Mouse (Mus musculus) naive thymus-derived CD4-positive, alpha-beta T cell, adult 2 months (primary cell): ENCODE data around the gene Gm17324.
"Not testable (repeated sequence)": the region's sequence is repeated elsewhere in the genome, so short reads cannot be mapped to it uniquely, and the experiment has no call there.

Experiments used
- DNase-seq: peaks from one replicate; pipeline ENCODE4 v3.0.0-alpha.2; 2011; ENCODE audit warnings: low read depth

Gm17324 gene

GRCm38 (mm10) chr9:78447973-78448873 is at the start of gene Gm17324, which contains the start of gene Mto1:
Gm17324 (minus strand) TSS chr9:78448786.
Mto1 (plus strand) TSS chr9:78448208.
- peak; percentile 98 for DNase-seq

DNA sequence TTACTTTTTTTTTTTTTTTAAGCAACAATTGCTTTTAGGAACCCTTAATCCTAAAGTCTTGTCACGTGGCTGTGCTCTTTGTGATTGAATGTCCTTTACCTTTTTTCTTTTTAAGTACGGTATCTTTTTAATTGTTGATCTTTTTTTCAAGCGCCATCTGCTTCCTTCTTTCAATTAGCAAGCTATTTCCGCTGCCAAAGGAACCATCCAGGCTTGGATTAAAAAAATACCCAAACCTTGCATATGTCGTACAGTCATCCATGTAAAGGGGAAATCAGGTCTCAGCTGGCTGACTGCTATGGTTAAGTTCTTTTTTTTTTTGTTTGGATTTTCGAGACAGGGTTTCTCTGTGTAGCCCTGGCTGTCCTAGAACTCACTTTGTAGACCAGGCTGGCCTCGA is 44.6 kb upstream of the Gm17324 start:
- DNase-seq = no peak

GRCm38 (mm10) chr9:78492254-78492653 is 43.7 kb upstream of the Gm17324 start:
- no peak for DNase-seq

DNA sequence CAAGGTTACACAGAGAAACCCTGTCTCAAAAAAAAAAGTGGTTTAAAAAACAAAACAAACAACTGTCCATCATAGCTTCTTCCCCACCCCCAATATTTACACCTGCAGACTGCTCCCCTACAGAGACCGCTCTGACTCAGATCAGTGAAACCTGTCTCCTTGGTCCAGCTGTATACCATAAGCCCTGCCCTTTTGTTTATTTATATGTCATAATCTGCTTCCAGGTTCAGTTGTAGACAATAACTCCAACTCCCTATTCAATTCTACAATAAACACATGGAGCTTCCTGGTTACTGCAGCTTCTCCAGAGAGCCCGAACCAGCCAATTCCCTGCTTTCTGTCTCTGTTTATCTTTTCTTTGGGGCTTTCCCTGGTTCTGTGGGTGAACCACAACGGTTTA is 42.6 kb upstream of the Gm17324 start:
- DNase-seq = no peak

- DNase-seq = peak; percentile 76
These were observed 40.4 kb upstream of the Gm17324 start, which contains the start of gene Eef1a1 for GRCm38 (mm10) chr9:78488890-78489420. Eef1a1 (minus strand) TSS chr9:78489151.

GRCm38 (mm10) chr9:78488021-78488420 is 39.4 kb upstream of the Gm17324 start:
- DNase-seq = not testable (repeated sequence)

DNA sequence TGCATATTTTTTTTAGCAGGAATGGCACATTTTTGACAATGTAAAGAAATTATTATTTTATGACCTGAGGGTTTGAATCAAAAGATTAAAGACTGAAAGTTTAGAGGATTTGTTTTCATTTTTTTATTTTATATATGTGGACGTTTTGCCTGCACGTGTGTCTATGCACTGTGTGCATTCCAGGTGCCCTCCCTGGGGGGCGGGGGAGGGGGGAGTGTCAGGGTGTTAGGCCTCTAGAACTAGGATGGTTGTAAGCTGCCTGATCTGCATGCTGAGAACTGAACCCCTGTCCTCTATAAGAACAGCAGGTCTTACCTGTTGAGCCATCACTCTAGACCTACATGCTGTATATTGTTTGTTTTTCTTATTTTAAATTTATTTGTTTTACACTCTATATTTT is 36.1 kb upstream of the Gm17324 start:
- DNase-seq = no peak

DNA sequence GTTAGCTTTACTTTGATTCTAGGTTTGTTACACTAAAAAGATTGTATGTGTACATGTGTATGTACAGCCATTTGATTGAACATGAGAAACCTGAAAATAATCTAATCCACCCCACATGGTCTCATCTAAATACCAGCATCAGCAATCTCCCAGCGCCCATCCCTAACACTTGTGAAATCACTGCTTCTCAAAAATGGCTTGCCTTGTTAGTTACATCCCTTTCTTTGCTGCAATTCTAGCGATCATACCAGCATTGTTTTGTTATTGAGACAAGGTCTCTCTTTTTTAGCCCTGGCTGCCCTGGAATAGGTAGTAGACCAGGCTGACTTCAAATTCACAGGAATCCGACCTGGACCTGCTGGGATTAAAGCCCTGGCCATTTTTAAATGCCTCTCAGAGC is 33.8 kb upstream of the Gm17324 start:
- no peak for DNase-seq

DNA sequence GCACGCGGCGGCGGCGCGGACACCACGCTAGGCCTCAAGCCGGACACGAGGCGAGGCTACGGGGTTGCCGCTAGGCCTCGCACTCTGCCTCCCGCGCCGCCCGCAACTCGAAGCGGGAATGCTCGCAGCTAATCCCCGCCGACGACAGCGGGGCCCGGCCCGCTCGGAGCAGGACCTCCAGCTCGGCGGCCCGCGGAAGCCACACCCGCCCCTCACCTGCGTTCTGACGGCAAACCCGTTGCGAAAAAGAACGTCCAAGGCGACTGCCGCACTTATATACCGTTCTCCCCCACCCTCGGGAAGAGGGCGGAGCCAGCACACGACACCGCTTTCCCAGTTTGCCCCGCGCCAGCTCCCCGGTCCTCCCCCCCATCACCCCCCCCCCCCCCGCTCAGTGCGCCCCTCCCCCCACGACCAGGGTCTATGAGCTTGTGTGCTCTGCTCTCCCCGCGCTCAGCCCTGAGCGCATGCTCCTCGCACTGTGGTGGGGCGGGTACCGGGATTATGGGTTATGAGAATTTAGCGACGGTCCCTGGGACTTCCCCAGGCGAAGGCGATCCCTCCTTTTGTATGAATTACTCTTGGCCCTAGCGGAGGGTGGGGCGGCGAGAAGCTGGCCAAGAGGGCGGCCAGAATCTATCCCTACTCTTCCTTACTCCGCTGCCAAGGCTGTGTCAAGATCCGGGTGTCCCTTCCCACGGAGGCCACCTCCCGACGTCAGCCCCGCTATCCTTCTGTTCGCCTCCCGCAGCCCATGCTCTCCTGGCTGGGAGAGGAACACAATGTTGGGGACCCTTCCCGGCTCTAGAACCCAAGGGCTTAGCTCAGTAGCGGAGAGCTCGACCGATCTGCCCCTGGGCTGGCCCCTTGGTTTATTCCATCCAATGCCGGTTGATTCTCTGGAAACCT is 33.1 kb upstream of the Gm17324 start:
- peak; percentile 97 for DNase-seq

GRCm38 (mm10) chr9:78480706-78481358 is 32.2 kb upstream of the Gm17324 start:
- DNase-seq = peak; percentile 88

DNA sequence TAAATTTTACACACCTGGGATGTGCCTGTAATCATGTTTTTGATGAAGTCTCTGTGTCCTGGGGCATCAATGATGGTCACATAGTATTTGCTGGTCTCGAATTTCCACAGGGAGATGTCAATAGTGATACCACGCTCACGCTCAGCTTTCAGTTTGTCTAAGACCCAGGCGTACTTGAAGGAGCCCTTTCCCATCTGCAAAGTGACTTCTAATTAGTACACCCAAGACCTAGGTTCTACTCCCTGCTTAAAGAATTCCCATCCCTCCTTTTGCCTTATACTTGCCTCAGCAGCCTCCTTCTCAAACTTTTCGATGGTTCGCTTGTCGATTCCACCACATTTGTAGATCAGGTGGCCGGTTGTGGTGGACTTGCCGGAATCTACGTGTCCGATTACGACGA is 31.6 kb upstream of the Gm17324 start:
- peak; percentile 44 for DNase-seq

- peak; percentile 40 for DNase-seq
These were observed 30.7 kb upstream of the Gm17324 start for GRCm38 (mm10) chr9:78479308-78479707.

DNA sequence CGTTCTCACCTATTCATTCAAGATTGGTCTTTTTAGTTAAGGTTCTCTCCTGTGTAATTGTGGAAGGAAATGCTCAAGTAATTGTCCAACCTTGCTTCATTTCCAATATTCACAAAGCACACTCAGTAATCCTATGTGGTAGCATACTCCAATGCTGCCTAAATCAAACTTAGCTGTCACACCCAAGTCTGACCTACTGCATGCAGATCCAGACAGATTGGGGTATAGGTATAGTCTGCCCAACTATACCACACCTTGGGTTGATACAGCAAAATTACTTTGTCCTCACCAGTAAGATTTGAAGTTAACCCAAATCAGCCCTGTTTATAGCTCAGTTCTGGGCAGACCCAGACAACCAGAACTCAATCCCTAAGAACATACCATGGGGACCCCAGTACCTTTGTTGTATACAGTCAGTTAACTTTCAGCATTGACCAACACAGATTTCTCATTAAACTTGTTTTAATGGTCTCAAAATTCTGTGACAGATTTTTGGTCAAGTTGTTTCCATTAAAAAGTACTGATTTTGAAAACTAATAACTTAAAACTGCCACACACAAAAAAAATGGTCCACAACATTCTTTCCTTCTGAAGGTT is 29.5 kb upstream of the Gm17324 start:
- DNase-seq = peak; percentile 49

DNA sequence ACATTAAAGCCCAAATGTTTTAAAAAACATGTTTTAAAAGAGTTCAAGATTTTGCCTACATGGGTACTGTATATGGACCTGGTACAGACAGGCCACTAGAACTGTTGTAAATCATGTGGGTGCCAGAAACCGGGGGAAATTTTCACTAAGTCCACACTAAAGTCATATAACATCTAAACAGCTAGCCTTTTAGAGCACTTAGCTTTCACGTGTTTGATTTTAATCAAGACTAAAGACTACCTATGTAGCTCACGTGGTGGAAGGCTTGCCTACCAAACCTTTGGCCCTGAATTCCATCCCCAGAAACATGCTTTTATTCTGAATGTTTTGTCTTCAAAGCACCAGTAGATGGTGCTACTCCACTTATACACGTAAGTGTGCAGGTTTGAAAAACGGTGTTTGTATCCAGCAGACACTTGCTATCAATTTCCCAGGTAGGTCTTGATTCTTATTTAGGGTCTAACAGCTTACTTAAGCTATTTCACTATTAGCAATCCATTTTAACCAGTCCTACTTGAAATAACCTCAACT is 28.5 kb upstream of the Gm17324 start:
- peak; percentile 81 for DNase-seq

DNA sequence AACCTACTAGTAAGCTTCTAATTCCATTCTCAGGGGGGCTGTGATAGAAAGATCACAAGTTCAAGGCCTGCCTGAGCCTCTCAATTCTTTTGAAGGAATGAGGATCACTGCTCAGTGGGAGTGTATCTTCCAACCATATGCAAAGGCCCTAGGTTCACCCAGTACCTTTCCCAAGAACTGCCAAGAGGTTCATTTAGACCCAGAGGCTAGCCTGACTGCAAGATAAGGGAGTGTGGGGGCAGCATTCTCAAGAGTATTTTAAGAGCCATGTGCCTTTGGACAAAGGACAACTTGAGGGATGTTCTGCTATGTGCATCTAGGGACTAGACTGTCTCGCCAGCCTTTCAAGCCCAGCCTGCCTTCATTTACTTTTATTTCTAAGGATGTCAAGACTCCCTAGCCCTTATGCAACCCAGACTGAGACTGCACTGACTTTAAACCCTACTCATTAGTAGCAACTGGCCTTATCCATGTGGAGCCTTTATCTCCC is 28.0 kb upstream of the Gm17324 start:
- DNase-seq = peak; percentile 58

DNA sequence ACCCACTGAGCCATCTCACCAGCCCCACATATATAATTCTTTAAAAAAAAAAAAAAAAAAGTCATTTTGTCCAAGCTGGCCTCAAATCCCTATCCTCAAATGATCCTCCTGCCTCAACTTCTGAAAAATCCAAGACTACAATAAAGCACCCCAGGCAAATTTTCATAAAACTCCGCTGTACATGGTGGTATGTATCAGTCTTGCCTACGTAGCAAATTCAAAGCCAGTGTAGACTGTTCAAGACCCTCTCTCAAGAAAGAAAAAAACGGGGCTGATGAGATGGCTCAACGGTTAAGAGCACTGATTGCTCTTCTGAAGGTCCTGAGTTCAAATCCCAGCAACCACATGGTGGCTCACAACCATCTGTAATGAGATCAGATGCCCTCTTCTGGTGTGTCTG is 27.3 kb upstream of the Gm17324 start:
- DNase-seq = peak; percentile 55

DNA sequence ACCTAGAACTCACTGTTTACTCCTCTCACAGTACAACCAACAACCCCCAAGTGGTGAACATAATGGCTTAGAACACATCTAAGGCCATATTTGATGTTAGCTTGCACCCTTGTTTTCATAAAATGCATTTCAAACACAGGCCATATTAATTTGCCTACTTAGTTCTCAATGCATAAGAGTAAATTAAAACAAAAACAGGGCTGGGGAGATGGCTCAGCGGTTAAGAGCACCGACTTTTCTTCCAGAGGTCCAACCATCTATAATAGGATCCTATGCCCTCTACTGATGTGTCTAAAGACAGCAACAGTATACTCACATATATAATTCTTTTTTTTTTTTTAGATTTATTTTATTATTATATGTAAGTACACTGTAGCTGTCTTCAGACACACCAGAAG is 26.8 kb upstream of the Gm17324 start:
- no peak for DNase-seq

DNA sequence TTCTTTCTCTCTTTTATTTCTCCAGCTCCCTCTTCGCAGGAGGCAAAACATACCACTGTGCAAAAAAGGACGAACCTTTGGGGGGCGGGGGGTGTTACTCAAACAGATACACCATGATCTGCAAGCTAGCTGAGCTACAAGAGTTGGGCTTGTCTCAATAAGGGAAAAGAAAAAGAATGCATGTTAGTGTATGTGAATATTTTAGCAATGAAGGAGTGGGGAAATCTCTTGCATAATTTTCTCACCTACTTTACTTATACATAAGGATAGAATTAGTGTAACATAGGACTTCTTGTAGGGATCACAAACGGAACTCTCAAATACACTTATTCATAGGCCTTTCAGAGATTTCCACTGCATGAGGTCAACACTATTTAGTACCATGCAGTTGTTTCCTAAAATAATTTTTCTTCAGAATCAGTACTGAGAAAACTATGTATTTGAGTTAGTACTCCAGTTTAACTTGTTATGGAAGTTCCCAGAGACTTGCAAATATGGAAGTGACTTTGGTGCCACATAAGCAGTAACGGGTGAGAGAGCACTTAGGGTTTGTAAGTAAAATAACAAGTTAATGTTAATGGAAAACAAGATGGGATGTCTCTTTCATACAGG is 26.3 kb upstream of the Gm17324 start:
- DNase-seq = peak; percentile 44

- DNase-seq = peak; percentile 40
These were observed 25.7 kb upstream of the Gm17324 start for GRCm38 (mm10) chr9:78474270-78474669.

DNA sequence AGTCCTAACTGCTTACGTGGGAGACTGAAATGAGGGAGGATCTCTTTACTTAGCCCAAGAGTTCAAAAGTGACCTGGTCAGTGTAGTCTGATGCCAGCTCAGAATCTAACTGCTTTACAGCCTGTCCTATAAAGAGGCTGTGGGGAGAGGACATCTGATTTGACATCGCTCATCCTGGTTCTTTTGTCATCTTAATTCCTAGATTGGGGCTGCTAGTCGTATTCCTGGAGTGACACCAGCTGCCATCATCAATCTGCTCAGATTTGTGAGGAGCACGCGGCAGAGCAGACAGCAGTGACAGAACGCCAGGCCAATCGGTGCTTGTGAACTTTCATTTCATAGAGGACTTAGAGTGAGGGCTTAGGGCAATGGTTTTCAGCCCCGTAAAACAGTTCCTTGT is 25.0 kb upstream of the Gm17324 start:
- no peak for DNase-seq

DNA sequence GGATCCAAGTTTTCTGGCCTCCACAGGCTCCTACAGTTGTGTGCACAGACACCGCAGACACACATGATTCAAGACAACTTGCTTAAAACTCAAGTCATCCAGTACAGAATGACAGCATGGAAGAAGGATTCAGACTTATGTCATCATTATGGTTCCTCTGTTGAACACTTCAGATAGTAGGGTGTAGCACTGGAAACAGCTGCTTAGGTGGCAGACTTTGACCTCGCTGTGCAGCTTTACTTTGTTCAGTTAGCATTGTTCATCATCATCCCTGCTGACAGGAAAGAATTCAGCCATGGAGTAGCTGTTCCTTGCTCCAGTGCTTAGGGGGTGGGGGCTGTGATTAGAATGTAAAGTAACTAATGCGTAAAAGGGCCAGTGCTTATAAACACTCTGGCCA is 17.1 kb upstream of the Gm17324 start:
- no peak for DNase-seq
